Mouse (Mus musculus) spleen, postnatal 4 days (tissue): ENCODE data around the gene Fanca.
A peak's percentile ranks its signal among the peaks of the same experiment; 100 is the strongest.
"Not testable (repeated sequence)": the region's sequence is repeated elsewhere in the genome, so short reads cannot be mapped to it uniquely, and the experiment has no call there.

Experiments used
- DNase-seq, 2 experiments: peaks; one replicate each; pipeline ENCODE4 v3.0.0; 2022; ENCODE audit warnings: low spot score in 2 of 2

Gene Fanca

GRCm38 (mm10) chr8:123232553-123232952, 85.8 kb downstream of the Fanca start:
- DNase-seq = no peak

- DNase-seq = no peak
These were observed 86.6 kb downstream of the Fanca start for GRCm38 (mm10) chr8:123231742-123232141.

GRCm38 (mm10) chr8:123230326-123230725, 88.0 kb downstream of the Fanca start:
- not testable (repeated sequence) for DNase-seq

- DNase-seq = no peak
These were observed 90.0 kb downstream of the Fanca start for GRCm38 (mm10) chr8:123228416-123228815.

- DNase-seq = peak; percentile 89 to 96
These were observed 93.8 kb downstream of the Fanca start, which contains the start of gene Cdk10 for GRCm38 (mm10) chr8:123224278-123225266. TSS of gene Cdk10 (plus strand) at chr8:123224842.

GRCm38 (mm10) chr8:123220917-123221316, 97.5 kb downstream of the Fanca start:
- DNase-seq = no peak
